Mouse (Mus musculus) kidney, adult 11 months (tissue): ENCODE data around the gene Cdc42se1.

Experiments used
- DNase-seq: peaks from one replicate; pipeline ENCODE4 v3.0.0; 2022

Gene Cdc42se1

GRCm38 (mm10) chr3:95285390-95285789 lies 56.9 kb downstream of the Cdc42se1 start:
- DNase-seq = no peak
